Mouse (Mus musculus) bone marrow, adult 2 months (tissue): ENCODE data around the gene Rasl11b. TPM values are rescaled to one million over a fixed set of nuclear protein-coding genes. Genes with fewer than 3 reads are reported as not detected.

Source experiments
- H3K27ac ChIP-seq: fragments of 200-500 bp; 2 replicates; pipeline ENCODE4 v1.5.1; 2012; ENCODE audit warnings: low read depth, mild to moderate bottlenecking, control low read depth, inconsistent platforms, low read length; ENCODE audit not compliant: control insufficient read depth, poor library complexity, insufficient read depth
- H3K4me1 ChIP-seq: fragments of 200-500 bp; 2 replicates; pipeline ENCODE4 v1.6.1; 2011; ENCODE audit warnings: low read length; ENCODE audit not compliant: control insufficient read depth, insufficient read depth
- H3K4me3 ChIP-seq: fragments of 200-500 bp; replicated peaks from 2 replicates; pipeline ENCODE3; 2011; ENCODE audit warnings: mild to moderate bottlenecking, low read depth, low read length, control low read depth; ENCODE audit not compliant: control insufficient read depth
- CTCF ChIP-seq: fragments of 200-500 bp; IDR thresholded peaks from 2 replicates; pipeline ENCODE4 v1.5.1; 2011; ENCODE audit warnings: low read length, control low read depth; ENCODE audit not compliant: control insufficient read depth, insufficient read depth
- POLR2A ChIP-seq: fragments of 200-500 bp; IDR thresholded peaks from 2 replicates; pipeline ENCODE4 v1.6.1; 2011; ENCODE audit warnings: low read depth, mild to moderate bottlenecking, control low read depth, low read length, borderline replicate concordance; ENCODE audit not compliant: control insufficient read depth
- WGBS: fragments of 180-500 bp; shearing (Covaris S2); methylation state at CpG from one replicate; pipeline ENCODE4 v1.1.7; 2018; 5-methylcytosine and 5-hydroxymethylcytosine counted together
- polyA plus RNA-seq: library from polyadenylated mRNA; stranded (reverse); fragments of >200 nt; gene quantifications from 2 replicates; pipeline ENCODE4 v1.2.4, GENCODE M21; 2011; ENCODE audit warnings: low replicate concordance; ENCODE audit not compliant: missing spikeins, insufficient read depth, insufficient read length

The Rasl11b gene
- polyA plus RNA-seq, 1 experiment: 9.8 TPM

DNA sequence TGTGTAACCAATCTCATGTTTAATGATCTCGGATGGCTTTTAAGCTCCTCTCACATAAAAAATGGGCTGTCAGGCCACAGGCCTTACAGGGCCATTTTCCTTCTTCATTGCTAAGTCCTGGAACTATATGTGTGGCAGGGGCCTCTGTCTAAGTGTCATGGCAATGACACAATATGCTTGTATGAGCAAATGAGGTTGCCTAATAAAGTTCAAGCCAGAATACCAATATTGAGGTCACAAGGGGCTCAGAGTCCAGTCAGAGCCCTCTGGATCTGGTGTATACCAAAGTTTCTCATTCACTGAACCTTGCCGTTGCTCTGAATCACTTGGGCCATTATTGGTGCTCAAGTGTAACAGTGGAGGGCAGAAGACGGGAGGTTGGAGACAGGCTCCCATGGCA, 47.6 kb downstream of the Rasl11b start:
- Histone ChIP-seq H3K4me3 (no peak overlapping the region), H3K4me1 (no peaks in the 10 kb centered on the region; the same call in 1 of the 2 replicates), H3K27ac (no peak overlapping the region)
- WGBS: 82% methylated on average over 3 of the region's 3 CpGs
- no peak for TF ChIP-seq POLR2A
- no peak for TF ChIP-seq CTCF

DNA sequence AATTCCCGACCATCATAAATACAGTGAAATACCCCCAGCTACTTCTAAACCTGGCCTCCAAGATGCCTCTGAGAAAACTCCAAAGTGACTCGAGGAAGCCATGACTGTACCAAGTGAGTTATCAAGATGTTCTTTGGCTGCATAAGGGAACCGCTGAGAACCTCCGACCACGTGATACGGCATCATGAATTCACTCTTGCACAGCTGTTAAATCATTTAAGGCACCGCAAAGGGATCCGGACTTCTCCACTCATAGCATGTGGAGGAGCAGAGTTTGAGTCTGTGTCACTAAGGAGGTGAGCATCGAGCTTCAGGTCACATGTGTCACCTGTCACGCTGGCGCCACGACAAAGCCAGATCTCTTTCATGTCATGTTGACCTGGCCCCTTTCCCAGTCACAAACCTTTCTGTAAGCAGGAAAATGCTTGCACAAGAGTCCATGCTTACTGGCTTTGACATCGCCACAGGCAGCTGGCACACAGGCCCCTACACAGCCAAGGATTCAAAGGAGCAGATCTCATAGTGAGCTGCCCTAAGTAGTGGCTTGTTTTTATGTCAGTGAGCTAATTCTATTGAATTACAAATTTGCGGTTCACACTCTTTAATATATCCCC, 49.4 kb downstream of the Rasl11b start:
- Histone ChIP-seq H3K4me1 (no peaks in the 10 kb centered on the region), H3K4me3 (no peak overlapping the region)
- WGBS: 86% methylated on average over 14 of the region's 14 CpGs

DNA sequence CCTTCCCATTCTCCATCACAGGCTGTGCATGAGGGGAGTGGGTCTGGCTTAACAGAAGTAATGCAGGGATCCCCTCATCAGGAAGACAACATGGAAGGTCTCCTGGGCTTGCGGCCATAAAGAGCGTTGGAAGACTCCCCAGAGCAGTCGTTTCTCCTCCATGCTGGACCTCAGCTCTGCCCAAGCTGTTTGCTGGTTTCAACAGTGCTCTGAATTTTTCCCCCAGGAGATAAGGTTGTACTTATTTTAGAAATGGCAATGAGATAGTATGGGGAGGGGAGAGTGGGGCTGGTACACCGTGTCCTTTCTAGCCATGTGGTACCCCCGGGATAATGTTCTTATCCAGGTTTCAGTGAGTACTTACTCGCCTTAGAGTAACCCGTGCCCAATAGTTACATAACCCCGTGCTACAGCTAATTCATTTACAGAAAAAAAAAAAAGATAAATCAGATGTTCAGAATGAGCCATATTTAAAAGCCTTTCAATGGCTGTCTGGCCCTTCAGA, 50.6 kb downstream of the Rasl11b start:
- Histone ChIP-seq H3K4me1 (no peaks in the 10 kb centered on the region), H3K27ac (no peak overlapping the region), H3K4me3 (no peak overlapping the region)
- TF ChIP-seq CTCF (no peak), POLR2A (no peak)
- WGBS: 82% methylated on average over 8 of the region's 8 CpGs

More for the DNA sequence above, 49.4 kb downstream of the Rasl11b start:
- no peak overlapping the region for H3K27ac ChIP-seq
- no peak for TF ChIP-seq CTCF
- no peak for TF ChIP-seq POLR2A

DNA sequence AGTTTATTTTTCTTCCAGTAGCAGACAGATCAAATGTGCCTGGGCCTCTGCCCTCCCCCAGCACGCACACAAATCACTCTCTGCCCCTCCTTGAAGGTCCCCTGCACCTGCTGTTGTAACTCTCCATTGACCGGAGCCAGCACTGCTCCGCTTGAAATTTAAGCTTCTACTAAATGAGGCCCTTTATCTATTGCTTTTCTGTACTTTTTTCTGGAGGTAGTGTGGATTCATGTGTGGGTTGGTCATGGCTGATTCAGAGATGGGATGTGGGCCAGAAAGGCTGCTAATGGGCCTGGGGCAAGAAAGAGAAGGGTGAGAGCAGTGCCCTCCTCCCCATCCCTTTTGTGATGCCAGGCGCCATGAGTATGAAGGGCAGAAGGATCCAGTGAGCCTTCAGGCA, 51.4 kb downstream of the Rasl11b start:
- no peak for TF ChIP-seq POLR2A
- TF ChIP-seq CTCF: no peak
- Histone ChIP-seq H3K27ac (no peak overlapping the region), H3K4me3 (no peak overlapping the region), H3K4me1 (no peaks in the 10 kb centered on the region)
- 85% methylated on average over 4 of the region's 4 CpGs for WGBS

DNA sequence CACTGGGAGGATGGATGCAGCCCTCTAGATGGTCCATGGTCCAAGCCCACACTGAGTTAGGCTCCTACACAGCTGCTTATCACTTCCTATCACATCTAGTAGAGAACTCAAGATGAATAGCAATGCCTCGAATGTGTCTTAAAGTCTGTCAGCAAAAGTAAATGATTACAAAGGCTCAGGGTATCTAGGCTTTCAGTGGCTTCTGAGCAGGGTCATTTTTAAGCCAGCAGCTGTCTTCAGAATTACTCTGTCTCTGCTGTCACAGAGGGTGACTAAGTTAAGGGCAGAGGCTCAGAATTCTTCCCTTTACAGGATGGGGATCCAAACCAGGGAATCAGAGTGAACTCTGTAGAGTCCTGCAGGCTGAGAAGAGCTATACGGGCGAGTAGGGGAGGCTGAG, 51.9 kb downstream of the Rasl11b start:
- Histone ChIP-seq H3K4me3 (no peak overlapping the region), H3K4me1 (no peaks in the 10 kb centered on the region), H3K27ac (no peak overlapping the region)
- no peak for TF ChIP-seq POLR2A
- no peak for TF ChIP-seq CTCF
- WGBS: 73% methylated on average over 3 of the region's 3 CpGs

Other genes starting within 250 kb of the Rasl11b start
- gene Usp46, start 126.9 kb upstream of the Rasl11b start, polyA plus RNA-seq: 17.6 and 17.8 TPM in 2 replicates